Mouse (Mus musculus) layer of hippocampus, adult 9-11 months (tissue): ENCODE measurements around the gene Pvalb.

Experiments used
- DNase-seq: peaks from one replicate; pipeline ENCODE4 v3.0.0; 2022

Pvalb gene

GRCm38 (mm10) chr15:78206312-78206711 is at the start of gene Pvalb:
TSS of gene Pvalb (minus strand) at chr15:78206400.
- no peak for DNase-seq

- peak; percentile 38 for DNase-seq
Measured at GRCm38 (mm10) chr15:78254751-78255150, 48.6 kb upstream of the Pvalb start.

- peak; percentile 34 for DNase-seq
Measured at GRCm38 (mm10) chr15:78248410-78248809, 42.2 kb upstream of the Pvalb start.

GRCm38 (mm10) chr15:78247659-78248058 is 41.5 kb upstream of the Pvalb start:
- no peak for DNase-seq

- DNase-seq: no peak
Measured at GRCm38 (mm10) chr15:78246143-78247116, 40.2 kb upstream of the Pvalb start.

- DNase-seq: peak; percentile 61
Measured at GRCm38 (mm10) chr15:78244695-78245492, 38.7 kb upstream of the Pvalb start, which contains the start of gene Ncf4. TSS of gene Ncf4 (plus strand) at chr15:78244801.

- no peak for DNase-seq
Measured at GRCm38 (mm10) chr15:78243774-78244173, 37.6 kb upstream of the Pvalb start.

- no peak for DNase-seq
Measured at GRCm38 (mm10) chr15:78243061-78243460, 36.9 kb upstream of the Pvalb start.

GRCm38 (mm10) chr15:78241335-78241734 is 35.1 kb upstream of the Pvalb start:
- no peak for DNase-seq

- no peak for DNase-seq
Measured at GRCm38 (mm10) chr15:78239956-78240617, 33.9 kb upstream of the Pvalb start.

- peak; percentile 42 for DNase-seq
Measured at GRCm38 (mm10) chr15:78239453-78239852, 33.3 kb upstream of the Pvalb start.

- no peak for DNase-seq
Measured at GRCm38 (mm10) chr15:78234823-78235509, 28.8 kb upstream of the Pvalb start.

- DNase-seq: no peak
Measured at GRCm38 (mm10) chr15:78231346-78232331, 25.4 kb upstream of the Pvalb start.

- DNase-seq: no peak
Measured at GRCm38 (mm10) chr15:78227816-78228215, 21.6 kb upstream of the Pvalb start.

- peak; percentile 13 for DNase-seq
Measured at GRCm38 (mm10) chr15:78215269-78215668, 9.1 kb upstream of the Pvalb start.

- no peak for DNase-seq
Measured at GRCm38 (mm10) chr15:78211367-78211766, 5.2 kb upstream of the Pvalb start.

- no peak for DNase-seq
Measured at GRCm38 (mm10) chr15:78210203-78210602, 4.0 kb upstream of the Pvalb start.

GRCm38 (mm10) chr15:78205192-78205591 is 1.0 kb downstream of the Pvalb start:
- DNase-seq: peak; percentile 31

- DNase-seq: peak; percentile 18
Measured at GRCm38 (mm10) chr15:78204053-78204847, 1.9 kb downstream of the Pvalb start.
